Mouse (Mus musculus) C2C12 (cell line): ENCODE measurements around the gene Scand1.

Experiments
- CTCF ChIP-seq: IDR thresholded peaks from one replicate; pipeline ENCODE4 v1.5.1; 2011; ENCODE audit not compliant: control insufficient read depth, insufficient read depth, insufficient read length
- FOSL1 ChIP-seq: IDR thresholded peaks from one replicate; pipeline ENCODE4 v1.8.0; 2011; ENCODE audit warnings: mild to moderate bottlenecking, low read length; ENCODE audit not compliant: poor library complexity, insufficient read depth, severe bottlenecking
- MAX ChIP-seq: IDR thresholded peaks from one replicate; pipeline ENCODE4 v1.6.1; 2011; ENCODE audit warnings: mild to moderate bottlenecking, control low read depth
- MYOD1 ChIP-seq: IDR thresholded peaks from one replicate; pipeline ENCODE4 v1.6.1; 2011; ENCODE audit warnings: low read depth; ENCODE audit not compliant: control insufficient read depth, insufficient read length
- MYOG ChIP-seq: IDR thresholded peaks from one replicate; pipeline ENCODE4 v1.6.1; 2011; ENCODE audit not compliant: control insufficient read depth, insufficient read length; ENCODE audit errors: extremely low read depth
- USF1 ChIP-seq: IDR thresholded peaks from one replicate; pipeline ENCODE4 v1.6.1; 2011; ENCODE audit warnings: low read depth, mild to moderate bottlenecking, control low read depth, moderate library complexity

DNA sequence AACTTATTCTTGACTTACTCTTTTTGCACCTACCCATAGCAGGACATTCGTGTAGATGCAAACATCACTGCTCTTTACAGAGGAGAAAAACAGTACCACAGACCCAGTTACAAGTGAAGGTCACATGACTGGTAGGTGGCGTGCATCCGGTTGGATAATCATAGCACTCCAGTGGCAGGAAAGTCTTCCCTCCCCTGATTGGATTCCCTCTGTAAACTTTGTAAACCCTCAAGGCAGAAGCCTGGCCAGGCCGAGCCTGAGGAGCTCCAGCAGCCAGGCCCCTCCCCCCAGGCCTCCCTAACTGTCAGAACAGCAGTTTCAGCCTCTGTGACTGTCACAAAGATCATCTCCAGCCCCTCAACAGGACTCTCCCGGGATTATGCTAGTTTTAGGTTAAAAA lies 12.2 kb upstream of the Scand1 start:
- TF ChIP-seq CTCF (no peak), MAX (no peak), MYOD1 (no peak), USF1 (peak; percentile 89), MYOG (no peak), FOSL1 (no peak)
